Mouse (Mus musculus): ENCODE data around the gene Cdk4. TPM values are rescaled to one million over a fixed set of nuclear protein-coding genes. Genes with fewer than 3 reads are reported as not detected.

Gene Cdk4
- polyA plus RNA-seq, 1 experiment from 2014 or later, result 3,066 TPM

GRCm38 (mm10) chr10:127042468-127043115 is 20.7 kb upstream of the Cdk4 start:
- 27% methylated on average over 5 of the region's 5 CpGs for WGBS
- no peak for DNase-seq (ENCODE audit: extremely low spot score, low spot score)
- H3K4me1 ChIP-seq, result peaks cover 30% of the 10 kb centered on the region
- H3K27me3 ChIP-seq (ENCODE audit: poor library complexity, severe bottlenecking), result peaks cover 31% of the 10 kb centered on the region
- peak overlapping the region; percentile 93 for H3K27ac ChIP-seq
- H3K36me3 ChIP-seq (replicated peaks), result peaks cover 43% of the 10 kb centered on the region
- peak overlapping the region; percentile 96 for H3K4me3 ChIP-seq
- no peaks in the 10 kb centered on the region for H3K9me3 ChIP-seq

DNA sequence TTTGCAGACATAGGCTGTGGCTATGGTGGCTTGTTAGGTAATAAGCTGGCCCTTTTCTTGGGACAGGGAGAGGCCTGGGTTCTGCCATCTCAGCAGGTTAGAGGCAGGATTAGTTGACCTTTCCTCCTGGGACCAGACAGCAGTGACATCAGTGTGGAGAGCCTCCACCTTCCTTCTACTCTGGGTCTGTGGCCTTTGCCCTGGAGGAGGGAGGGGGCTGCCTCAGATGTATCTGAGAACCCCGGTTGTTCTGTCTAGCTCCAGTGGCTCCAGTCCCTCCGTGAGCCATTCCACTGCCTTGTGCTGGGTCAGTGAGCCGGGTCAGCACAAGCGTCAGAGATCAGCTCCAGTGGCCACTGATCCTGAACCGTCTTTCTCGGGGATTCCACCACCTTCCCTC is 20.1 kb upstream of the Cdk4 start:
- peaks cover 44% of the 10 kb centered on the region for H3K36me3 ChIP-seq (replicated peaks)

GRCm38 (mm10) chr10:127047954-127048353 is 15.4 kb upstream of the Cdk4 start, which contains the start of gene Cyp27b1:
Cyp27b1 (plus strand) TSS chr10:127048250.
- H3K4me1 ChIP-seq, result peaks cover 27% of the 10 kb centered on the region
- H3K9me3 ChIP-seq, result no peaks in the 10 kb centered on the region
- H3K4me3 ChIP-seq, result peak within 1 kb of the TSS; percentile 39
- DNase-seq (ENCODE audit: extremely low spot score, low spot score), result no peak
- no peak within 1 kb of the TSS for H3K27ac ChIP-seq
- 29% methylated on average over 5 of the region's 5 CpGs for WGBS
- H3K36me3 ChIP-seq (replicated peaks), result peaks cover 44% of the 10 kb centered on the region
- peaks cover 61% of the 10 kb centered on the region for H3K27me3 ChIP-seq (ENCODE audit: poor library complexity, severe bottlenecking)

More for the DNA sequence above, 20.1 kb upstream of the Cdk4 start:
- 81% methylated on average over 6 of the region's 6 CpGs for WGBS
- Histone ChIP-seq H3K4me3 (peak overlapping the region; percentile 96), H3K27ac (no peak overlapping the region), H3K4me1 (peaks cover 30% of the 10 kb centered on the region), H3K27me3 (ENCODE audit: poor library complexity, severe bottlenecking) (peaks cover 37% of the 10 kb centered on the region), H3K9me3 (no peaks in the 10 kb centered on the region)
- no peak for DNase-seq (ENCODE audit: extremely low spot score, low spot score)

DNA sequence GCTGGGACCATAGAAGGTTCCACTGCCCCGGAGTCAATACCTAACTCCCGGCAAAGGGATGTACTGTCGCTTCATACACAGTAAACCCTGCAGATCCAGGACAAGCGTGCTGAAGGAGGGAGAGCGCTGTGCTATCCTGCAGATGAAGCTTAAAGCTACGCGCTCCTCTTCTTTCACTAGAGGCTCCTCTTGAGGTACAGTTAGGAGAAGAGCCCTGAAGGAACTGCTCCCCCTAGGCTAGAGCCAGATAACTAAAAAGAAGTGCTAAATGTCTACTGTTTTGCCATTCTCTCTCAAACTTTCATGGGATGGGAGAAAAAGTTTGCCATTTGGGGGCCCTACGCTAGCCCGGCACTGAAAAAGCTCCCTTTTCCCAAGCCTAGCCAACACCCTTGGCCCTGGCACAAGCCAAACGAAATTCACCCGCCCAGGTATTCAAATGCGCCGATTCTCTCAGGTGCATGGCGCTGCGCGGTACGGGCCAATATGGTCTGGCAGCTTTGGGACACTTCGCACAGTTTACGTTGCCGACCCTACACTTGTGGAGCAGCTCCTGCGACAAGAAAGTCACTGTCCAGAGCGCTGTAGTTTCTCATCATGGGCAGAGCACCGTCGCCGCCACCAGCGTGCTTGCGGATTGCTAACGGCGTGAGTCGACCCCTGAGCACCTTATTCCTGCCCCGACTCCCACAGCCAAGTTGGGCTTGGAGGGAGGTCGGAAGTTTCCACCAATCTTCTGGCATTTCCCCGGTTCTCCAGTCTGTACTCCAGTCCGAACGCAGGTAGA is 14.5 kb upstream of the Cdk4 start:
- 4% methylated on average over 35 of the region's 35 CpGs for WGBS
- peak overlapping the region; percentile 39 for H3K4me3 ChIP-seq
- H3K27ac ChIP-seq, result no peak overlapping the region
- no peaks in the 10 kb centered on the region for H3K9me3 ChIP-seq
- H3K27me3 ChIP-seq (ENCODE audit: poor library complexity, severe bottlenecking), result peaks cover 61% of the 10 kb centered on the region
- peak; percentile 30 for DNase-seq (ENCODE audit: extremely low spot score, low spot score)
- peaks cover 21% of the 10 kb centered on the region for H3K4me1 ChIP-seq
- H3K36me3 ChIP-seq (replicated peaks), result peaks cover 41% of the 10 kb centered on the region

DNA sequence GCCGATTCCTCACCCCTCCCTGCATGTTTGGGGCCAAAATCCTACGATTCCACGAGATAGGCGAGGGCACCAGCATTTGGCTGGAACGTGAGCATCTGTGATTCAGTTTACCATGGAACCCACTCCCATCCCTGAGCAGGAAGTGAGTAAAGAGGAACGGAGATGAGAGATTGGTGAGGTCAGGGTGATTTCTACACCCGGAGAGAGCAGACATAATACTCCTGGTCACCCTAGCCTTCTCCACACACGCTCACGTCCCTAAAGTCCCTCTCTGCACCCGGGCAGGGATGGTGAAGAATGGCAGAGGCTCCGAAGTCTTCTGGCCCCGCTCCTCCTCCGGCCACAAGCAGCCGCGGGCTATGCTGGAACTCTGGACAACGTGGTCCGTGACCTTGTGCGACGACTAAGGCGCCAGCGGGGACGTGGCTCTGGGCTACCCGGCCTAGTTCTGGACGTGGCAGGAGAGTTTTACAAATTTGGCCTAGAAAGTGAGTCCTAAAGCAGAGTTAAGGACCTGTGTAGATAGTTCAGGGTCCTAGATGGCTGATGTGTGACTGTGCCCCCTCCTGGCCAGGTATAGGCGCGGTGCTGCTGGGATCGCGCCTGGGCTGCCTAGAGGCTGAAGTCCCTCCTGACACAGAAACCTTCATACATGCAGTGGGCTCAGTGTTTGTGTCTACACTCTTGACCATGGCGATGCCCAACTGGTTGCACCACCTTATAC is 13.8 kb upstream of the Cdk4 start:
- no peak for DNase-seq (ENCODE audit: extremely low spot score, low spot score)
- no peak overlapping the region for H3K27ac ChIP-seq
- peaks cover 61% of the 10 kb centered on the region for H3K27me3 ChIP-seq (ENCODE audit: poor library complexity, severe bottlenecking)
- peaks cover 21% of the 10 kb centered on the region for H3K4me1 ChIP-seq
- peaks cover 41% of the 10 kb centered on the region for H3K36me3 ChIP-seq (replicated peaks)
- peak overlapping the region; percentile 39 for H3K4me3 ChIP-seq
- WGBS, result 3% methylated on average over 29 of the region's 29 CpGs
- H3K9me3 ChIP-seq, result no peaks in the 10 kb centered on the region

DNA sequence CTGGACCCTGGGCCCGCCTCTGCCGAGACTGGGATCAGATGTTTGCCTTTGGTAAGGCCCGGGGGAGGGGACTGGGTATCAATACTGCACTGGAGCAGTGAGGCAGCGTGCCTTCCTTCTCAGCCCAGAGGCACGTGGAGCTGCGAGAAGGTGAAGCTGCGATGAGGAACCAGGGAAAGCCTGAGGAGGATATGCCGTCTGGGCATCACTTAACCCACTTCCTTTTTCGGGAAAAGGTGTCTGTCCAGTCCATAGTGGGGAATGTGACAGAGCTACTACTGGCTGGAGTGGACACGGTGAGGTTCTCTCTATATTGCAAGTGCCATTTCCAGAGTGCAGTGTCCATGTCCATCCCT is 13.2 kb upstream of the Cdk4 start:
- Histone ChIP-seq H3K4me1 (peaks cover 21% of the 10 kb centered on the region), H3K4me3 (peak overlapping the region; percentile 39; the same call in 1 of the 2 replicates), H3K27me3 (ENCODE audit: poor library complexity, severe bottlenecking) (peaks cover 61% of the 10 kb centered on the region), H3K36me3 (replicated peaks) (peaks cover 41% of the 10 kb centered on the region), H3K27ac (no peak overlapping the region), H3K9me3 (no peaks in the 10 kb centered on the region)
- 17% methylated on average over 10 of the region's 10 CpGs for WGBS
- no peak for DNase-seq (ENCODE audit: extremely low spot score, low spot score)

GRCm38 (mm10) chr10:127054646-127055045 is 8.7 kb upstream of the Cdk4 start:
- peaks cover 48% of the 10 kb centered on the region for H3K27me3 ChIP-seq (ENCODE audit: poor library complexity, severe bottlenecking)
- no peak for DNase-seq (ENCODE audit: extremely low spot score, low spot score)
- H3K4me3 ChIP-seq, result no peak overlapping the region
- H3K4me1 ChIP-seq, result peaks cover 24% of the 10 kb centered on the region
- H3K36me3 ChIP-seq (replicated peaks), result peaks cover 45% of the 10 kb centered on the region
- WGBS, result 74% methylated on average over 4 of the region's 4 CpGs
- no peaks in the 10 kb centered on the region for H3K9me3 ChIP-seq
- no peak overlapping the region for H3K27ac ChIP-seq

- no peaks in the 10 kb centered on the region for H3K9me3 ChIP-seq
These were observed 7.9 kb upstream of the Cdk4 start for GRCm38 (mm10) chr10:127055406-127055805.

GRCm38 (mm10) chr10:127056490-127056889 is 6.8 kb upstream of the Cdk4 start:
- no peak overlapping the region for H3K4me3 ChIP-seq
- 92% methylated on average over 20 of the region's 20 CpGs for WGBS
- H3K36me3 ChIP-seq (replicated peaks), result peaks cover 45% of the 10 kb centered on the region
- peaks cover 37% of the 10 kb centered on the region for H3K4me1 ChIP-seq
- H3K27me3 ChIP-seq (ENCODE audit: poor library complexity, severe bottlenecking), result peaks cover 48% of the 10 kb centered on the region
- DNase-seq (ENCODE audit: extremely low spot score, low spot score), result no peak
- H3K27ac ChIP-seq, result no peak overlapping the region
- H3K9me3 ChIP-seq, result no peaks in the 10 kb centered on the region

More at GRCm38 (mm10) chr10:127055406-127055805, 7.9 kb upstream of the Cdk4 start:
- peaks cover 48% of the 10 kb centered on the region for H3K27me3 ChIP-seq (ENCODE audit: poor library complexity, severe bottlenecking)
- H3K27ac ChIP-seq, result no peak overlapping the region
- H3K36me3 ChIP-seq (replicated peaks), result peaks cover 45% of the 10 kb centered on the region
- no peak overlapping the region for H3K4me3 ChIP-seq
- no peak for DNase-seq (ENCODE audit: extremely low spot score, low spot score)
- peaks cover 27% of the 10 kb centered on the region for H3K4me1 ChIP-seq
- 95% methylated on average over 8 of the region's 8 CpGs for WGBS

DNA sequence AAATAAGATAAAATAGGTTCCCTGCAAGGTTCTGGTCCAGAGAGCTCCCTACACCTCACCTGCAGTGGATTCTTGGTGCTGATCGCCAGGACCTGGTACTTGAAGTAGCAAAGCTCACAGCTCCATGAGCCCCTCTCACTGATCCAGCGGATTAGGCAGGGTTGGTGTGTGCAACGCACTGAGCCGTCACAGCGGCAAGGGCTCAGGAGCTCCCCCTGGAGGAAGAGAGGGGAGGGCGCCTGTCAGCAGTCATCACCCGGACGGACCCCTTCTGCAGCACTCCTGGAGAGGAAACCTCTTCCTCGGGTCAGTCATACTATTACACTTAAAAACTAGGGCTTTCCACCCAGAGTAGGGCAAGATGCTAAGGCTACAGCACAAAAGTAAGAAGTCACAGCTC is 5.2 kb upstream of the Cdk4 start:
- Histone ChIP-seq H3K27me3 (ENCODE audit: poor library complexity, severe bottlenecking) (peaks cover 42% of the 10 kb centered on the region), H3K4me3 (peak overlapping the region; percentile 97), H3K4me1 (peaks cover 47% of the 10 kb centered on the region), H3K36me3 (replicated peaks) (peaks cover 42% of the 10 kb centered on the region), H3K9me3 (no peaks in the 10 kb centered on the region), H3K27ac (peak overlapping the region; percentile 2; the same call in 1 of the 2 replicates)
- peak; percentile 83 for DNase-seq (ENCODE audit: extremely low spot score, low spot score)
- 2% methylated on average over 9 of the region's 9 CpGs for WGBS

GRCm38 (mm10) chr10:127058708-127059107 is 4.6 kb upstream of the Cdk4 start:
- peak overlapping the region; percentile 96; the same call in 1 of the 2 replicates for H3K27ac ChIP-seq
- peaks cover 47% of the 10 kb centered on the region for H3K4me1 ChIP-seq

GRCm38 (mm10) chr10:127059174-127059967 is 4.0 kb upstream of the Cdk4 start:
- H3K27ac ChIP-seq, result peak overlapping the region; percentile 96
- 1% methylated on average over 76 of the region's 92 CpGs for WGBS
- H3K9me3 ChIP-seq, result no peaks in the 10 kb centered on the region
- H3K36me3 ChIP-seq (replicated peaks), result peaks cover 36% of the 10 kb centered on the region
- H3K4me1 ChIP-seq, result peaks cover 49% of the 10 kb centered on the region
- peak; percentile 52 for DNase-seq (ENCODE audit: extremely low spot score, low spot score)
- peak overlapping the region; percentile 97 for H3K4me3 ChIP-seq
- peaks cover 42% of the 10 kb centered on the region for H3K27me3 ChIP-seq (ENCODE audit: poor library complexity, severe bottlenecking)

More at GRCm38 (mm10) chr10:127058708-127059107, 4.6 kb upstream of the Cdk4 start:
- WGBS, result 11% methylated on average over 8 of the region's 8 CpGs
- peaks cover 40% of the 10 kb centered on the region for H3K36me3 ChIP-seq (replicated peaks)
- no peaks in the 10 kb centered on the region for H3K9me3 ChIP-seq
- H3K4me3 ChIP-seq, result peak overlapping the region; percentile 97
- H3K27me3 ChIP-seq (ENCODE audit: poor library complexity, severe bottlenecking), result peaks cover 42% of the 10 kb centered on the region
- no peak for DNase-seq (ENCODE audit: extremely low spot score, low spot score)

All from forebrain, embryonic 10.5 days (tissue).